Mouse (Mus musculus) cerebellum, adult 2 months (tissue): ENCODE results near the gene Igfbp2. TPM values are rescaled to one million over a fixed set of nuclear protein-coding genes. Genes with fewer than 3 reads are reported as not detected.

Source experiments
- DNase-seq, 2 experiments: peaks; one replicate each; pipeline ENCODE4 v3.0.0; 2021
- H3K27ac ChIP-seq: fragments of 200-500 bp; 2 replicates; pipeline ENCODE4 v1.5.1; 2012; ENCODE audit warnings: low read length, control low read depth, inconsistent platforms; ENCODE audit not compliant: insufficient read depth
- H3K27me3 ChIP-seq: fragments of 200-500 bp; 2 replicates; pipeline ENCODE4 v1.6.1; 2012; ENCODE audit warnings: inconsistent platforms, mild to moderate bottlenecking, low read length, moderate library complexity; ENCODE audit not compliant: control insufficient read depth, insufficient read depth
- H3K4me1 ChIP-seq: fragments of 200-500 bp; 2 replicates; pipeline ENCODE4 v1.6.1; 2011; ENCODE audit warnings: low read length; ENCODE audit not compliant: control insufficient read depth, insufficient read depth
- H3K4me3 ChIP-seq: fragments of 200-500 bp; replicated peaks from 2 replicates; pipeline ENCODE3; 2011; ENCODE audit warnings: mild to moderate bottlenecking, low read depth, low read length, control low read depth; ENCODE audit not compliant: insufficient read depth
- CTCF ChIP-seq: fragments of 200-500 bp; IDR thresholded peaks from 2 replicates; pipeline ENCODE4 v1.5.1; 2011; ENCODE audit warnings: low read depth, mild to moderate bottlenecking, control low read depth, low read length, moderate library complexity, borderline replicate concordance; ENCODE audit not compliant: insufficient read depth
- POLR2A ChIP-seq: fragments of 200-500 bp; IDR thresholded peaks from 2 replicates; pipeline ENCODE4 v1.6.1; 2011; ENCODE audit warnings: low read length, control low read depth, borderline replicate concordance; ENCODE audit not compliant: insufficient read depth
- WGBS: fragments of 180-500 bp; shearing (Covaris S2); methylation state at CpG from one replicate; pipeline ENCODE4 v1.1.7; 2018; 5-methylcytosine and 5-hydroxymethylcytosine counted together
- polyA plus RNA-seq: library from polyadenylated mRNA; depleted of rRNA; stranded (reverse); fragments of >200 nt; gene quantifications from 2 replicates; pipeline ENCODE4 v1.2.3, GENCODE M21; 2012

Igfbp2 gene
- polyA plus RNA-seq, 1 experiment: 63.0 TPM

DNA sequence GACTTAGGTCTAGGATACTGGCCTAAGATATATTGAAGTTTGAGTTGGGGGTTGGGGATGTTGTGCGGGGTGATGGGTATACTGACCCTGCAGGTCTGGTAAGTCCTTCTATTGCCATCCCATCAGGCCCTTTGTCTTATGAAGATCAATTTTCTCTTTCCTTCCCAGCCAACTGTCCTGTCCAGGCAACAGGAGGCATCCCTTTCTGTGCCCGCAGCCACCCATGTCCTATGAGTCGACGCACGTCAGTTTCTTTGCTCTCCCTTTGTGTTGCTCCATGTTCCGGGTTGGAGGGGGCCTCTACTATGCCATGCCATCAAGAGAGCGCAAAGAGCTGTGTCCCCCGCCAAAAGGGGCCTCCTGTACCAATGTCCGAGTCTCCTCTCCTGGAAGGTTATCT is 35.7 kb downstream of the Igfbp2 start:
- H3K4me3 ChIP-seq: no peak overlapping the region
- no peak for TF ChIP-seq POLR2A
- TF ChIP-seq CTCF: no peak
- no peak for DNase-seq
- WGBS: 90% methylated on average over 9 of the region's 9 CpGs
- H3K27ac ChIP-seq: no peak overlapping the region
- no peaks in the 10 kb centered on the region for H3K4me1 ChIP-seq
- H3K27me3 ChIP-seq: no peaks in the 10 kb centered on the region

GRCm38 (mm10) chr1:72860502-72860901 is 36.2 kb downstream of the Igfbp2 start:
- no peaks in the 10 kb centered on the region for H3K27me3 ChIP-seq
- no peak for DNase-seq
- TF ChIP-seq CTCF: no peak
- TF ChIP-seq POLR2A: no peak
- no peaks in the 10 kb centered on the region for H3K4me1 ChIP-seq
- H3K27ac ChIP-seq: no peak overlapping the region
- 51% methylated on average over 2 of the region's 2 CpGs for WGBS
- no peak overlapping the region for H3K4me3 ChIP-seq

DNA sequence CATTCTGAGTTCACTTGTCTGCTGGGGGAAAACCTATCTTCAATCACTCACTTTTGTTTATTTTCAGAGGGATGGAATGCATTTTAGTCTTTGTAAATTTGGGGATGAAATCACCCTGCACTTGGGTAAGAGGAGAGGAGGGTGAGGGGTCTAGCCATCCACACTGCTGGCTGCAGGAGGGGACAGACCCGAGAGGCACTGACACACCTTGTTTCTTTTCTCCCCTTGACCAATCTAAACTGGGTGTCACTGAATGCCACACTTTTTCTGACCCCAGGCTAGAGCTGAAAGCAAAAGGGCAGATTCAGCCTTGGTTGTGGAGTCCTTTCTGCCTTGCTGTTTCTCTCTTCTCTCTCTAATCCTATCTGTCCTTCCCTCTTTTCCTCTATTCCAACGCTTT is 37.4 kb downstream of the Igfbp2 start:
- WGBS: 87% methylated on average over 2 of the region's 2 CpGs
- no peak for TF ChIP-seq POLR2A
- TF ChIP-seq CTCF: no peak
- no peak for DNase-seq

DNA sequence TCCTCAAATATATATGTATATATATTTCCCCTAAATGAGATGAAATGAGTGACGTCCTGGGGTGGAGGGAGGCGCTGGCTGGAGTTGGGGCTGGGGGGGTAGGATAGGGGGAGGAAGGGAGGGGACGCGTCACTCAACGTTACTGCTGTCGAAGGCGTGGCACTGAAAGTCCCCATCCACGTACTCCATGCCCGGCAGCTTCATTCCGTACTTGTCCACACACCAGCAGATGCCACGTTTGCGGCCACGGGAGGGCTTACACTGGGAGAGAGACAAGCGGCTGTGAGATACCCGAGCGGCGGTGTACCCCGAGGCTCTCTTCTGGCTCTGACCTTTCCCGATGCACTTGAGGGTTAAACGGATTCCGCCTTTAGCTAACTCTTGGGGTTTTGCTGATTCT is 37.9 kb downstream of the Igfbp2 start:
- Histone ChIP-seq H3K27ac (no peak overlapping the region), H3K4me1 (peaks cover 6% of the 10 kb centered on the region), H3K4me3 (no peak overlapping the region), H3K27me3 (no peaks in the 10 kb centered on the region)
- 82% methylated on average over 21 of the region's 21 CpGs for WGBS
- TF ChIP-seq POLR2A: no peak
- no peak for TF ChIP-seq CTCF
- no peak for DNase-seq

More for the DNA sequence above, 37.4 kb downstream of the Igfbp2 start:
- Histone ChIP-seq H3K27me3 (no peaks in the 10 kb centered on the region), H3K27ac (no peak overlapping the region), H3K4me1 (peaks cover 6% of the 10 kb centered on the region), H3K4me3 (no peak overlapping the region)

DNA sequence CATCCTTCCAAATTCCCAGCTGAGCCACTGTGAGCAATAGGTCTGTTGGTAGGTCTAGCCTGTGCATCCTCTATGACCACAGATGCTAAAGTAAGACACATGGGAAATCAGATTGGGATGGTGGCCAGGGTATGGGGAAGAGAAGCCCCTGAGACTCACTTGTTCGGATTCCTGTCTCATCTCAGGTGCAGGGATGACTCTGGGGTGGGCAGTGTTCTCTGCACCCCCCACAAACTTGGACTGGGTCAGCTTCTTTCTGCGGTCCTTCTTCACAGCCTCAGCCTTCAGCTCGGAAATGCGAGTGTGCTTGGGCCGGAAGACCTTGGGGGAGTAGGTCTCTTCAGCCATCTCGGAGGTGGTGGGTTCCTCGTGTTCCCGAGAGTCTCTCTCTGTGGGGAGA is 39.4 kb downstream of the Igfbp2 start:
- 88% methylated on average over 8 of the region's 8 CpGs for WGBS
- Histone ChIP-seq H3K27ac (no peak overlapping the region), H3K4me1 (peaks cover 6% of the 10 kb centered on the region), H3K4me3 (no peak overlapping the region), H3K27me3 (no peaks in the 10 kb centered on the region)
- TF ChIP-seq POLR2A: no peak
- TF ChIP-seq CTCF: no peak
- no peak for DNase-seq

DNA sequence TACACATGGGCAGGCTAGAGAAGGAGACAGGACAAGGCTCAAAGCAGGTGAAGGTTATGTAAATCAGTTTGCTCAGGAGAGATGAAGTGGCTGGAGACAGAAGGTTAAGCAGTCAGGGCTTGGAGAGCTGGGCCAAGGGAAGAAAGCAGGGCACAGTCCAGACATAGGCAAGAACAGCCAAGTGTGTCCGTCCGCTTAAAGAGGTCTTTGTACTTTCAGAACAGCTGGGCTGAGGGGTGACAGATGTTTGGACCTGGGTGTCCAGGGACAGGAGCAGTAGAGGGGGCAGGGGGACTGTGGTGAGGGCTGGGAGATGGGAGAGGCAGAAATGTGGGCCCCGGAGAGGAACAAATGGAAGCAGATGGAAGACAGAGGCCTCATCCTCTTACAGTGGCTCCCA is 40.0 kb downstream of the Igfbp2 start:
- no peak for DNase-seq
- WGBS: 58% methylated on average over 3 of the region's 3 CpGs
- H3K4me1 ChIP-seq: peaks cover 9% of the 10 kb centered on the region
- H3K4me3 ChIP-seq: no peak overlapping the region
- TF ChIP-seq POLR2A (no peak), CTCF (no peak)
- no peak overlapping the region for H3K27ac ChIP-seq
- H3K27me3 ChIP-seq: no peaks in the 10 kb centered on the region

- Histone ChIP-seq H3K4me3 (no peak overlapping the region), H3K4me1 (peaks cover 9% of the 10 kb centered on the region), H3K27me3 (no peaks in the 10 kb centered on the region), H3K27ac (no peak overlapping the region)
- WGBS: 25% methylated on average over 6 of the region's 6 CpGs
- peak; percentile 79 to 85 for DNase-seq
- TF ChIP-seq CTCF (peak; percentile 96), POLR2A (no peak)
Observed at GRCm38 (mm10) chr1:72865900-72866299, 41.6 kb downstream of the Igfbp2 start.

DNA sequence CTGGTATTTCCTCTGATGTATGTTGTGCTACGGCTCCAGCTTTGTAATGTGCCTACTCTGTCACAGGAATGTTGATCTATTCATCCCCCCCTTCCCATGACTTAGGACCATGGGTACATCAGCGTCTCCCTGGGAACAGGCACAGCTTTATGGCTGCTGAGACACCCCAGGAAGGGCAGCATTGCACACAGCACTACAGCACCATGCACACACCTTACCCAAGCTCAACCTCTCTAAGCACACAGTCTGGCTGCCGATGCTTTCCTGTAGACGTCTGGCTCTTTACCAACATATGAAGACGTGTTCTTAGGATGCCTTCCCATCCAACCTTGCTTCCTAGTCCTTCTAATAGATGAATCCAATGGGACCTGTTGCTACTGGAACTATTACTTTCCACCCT is 42.1 kb downstream of the Igfbp2 start:
- Histone ChIP-seq H3K4me1 (peaks cover 9% of the 10 kb centered on the region), H3K27ac (no peak overlapping the region), H3K4me3 (no peak overlapping the region), H3K27me3 (no peaks in the 10 kb centered on the region)
- DNase-seq: no peak
- 34% methylated on average over 5 of the region's 5 CpGs for WGBS
- TF ChIP-seq POLR2A: no peak
- no peak for TF ChIP-seq CTCF
